Mouse (Mus musculus) hindbrain, embryonic 13.5 days (tissue): ENCODE results near the gene Smco4. TPM values are rescaled to one million over a fixed set of nuclear protein-coding genes. Genes with fewer than 3 reads are reported as not detected.

Experiments used
- ATAC-seq: fragments of 200-750 bp; cut with Nextera tagmentation; 2 replicates; pipeline ENCODE4 v1.8.0; 2017; ENCODE audit warnings: moderate TSS enrichment; ENCODE audit not compliant: low FRiP score
- H3K27ac ChIP-seq: fragments of 300-500 bp; sonication (generic); 2 replicates; pipeline ENCODE4 v1.5.1; 2015; ENCODE audit warnings: inconsistent platforms, mild to moderate bottlenecking, moderate library complexity
- H3K27me3 ChIP-seq: fragments of 300-500 bp; sonication (generic); 2 replicates; pipeline ENCODE4 v1.6.1; 2015; ENCODE audit warnings: mild to moderate bottlenecking, inconsistent platforms
- H3K36me3 ChIP-seq: fragments of 300-500 bp; sonication (generic); 2 replicates; pipeline ENCODE4 v1.6.1; 2015; ENCODE audit warnings: mild to moderate bottlenecking, inconsistent platforms
- H3K4me1 ChIP-seq: fragments of 300-500 bp; sonication (generic); replicated peaks from 2 replicates; pipeline ENCODE4 v1.6.1; 2015; ENCODE audit warnings: inconsistent platforms
- H3K4me2 ChIP-seq: fragments of 300-500 bp; sonication (generic); 2 replicates; pipeline ENCODE4 v1.6.1; 2015; ENCODE audit warnings: inconsistent platforms, mild to moderate bottlenecking, moderate library complexity
- H3K4me3 ChIP-seq: fragments of 300-500 bp; sonication (generic); 2 replicates; pipeline ENCODE4 v1.5.1; 2015; ENCODE audit warnings: mild to moderate bottlenecking, inconsistent platforms
- H3K9ac ChIP-seq: fragments of 300-500 bp; sonication (generic); 2 replicates; pipeline ENCODE4 v1.6.1; 2015; ENCODE audit warnings: mild to moderate bottlenecking, inconsistent platforms
- H3K9me3 ChIP-seq: fragments of 300-500 bp; sonication (generic); 2 replicates; pipeline ENCODE4 v1.6.1; 2016; ENCODE audit warnings: inconsistent platforms
- WGBS: fragments of 180-500 bp; shearing (Covaris S2); methylation state at CpG from one replicate; pipeline ENCODE4 v1.1.7; 2015; 5-methylcytosine and 5-hydroxymethylcytosine counted together
- polyA plus RNA-seq: library from polyadenylated mRNA; unstranded; fragments of >200 nt; fragmentation: Nextera tagmentation; extraction: Ambion mirVana; gene quantifications from 2 replicates; pipeline ENCODE4 v1.2.1, GENCODE M21; 2015

The Smco4 gene
- polyA plus RNA-seq, 1 experiment from 2014 or later, result 1.0 TPM

DNA sequence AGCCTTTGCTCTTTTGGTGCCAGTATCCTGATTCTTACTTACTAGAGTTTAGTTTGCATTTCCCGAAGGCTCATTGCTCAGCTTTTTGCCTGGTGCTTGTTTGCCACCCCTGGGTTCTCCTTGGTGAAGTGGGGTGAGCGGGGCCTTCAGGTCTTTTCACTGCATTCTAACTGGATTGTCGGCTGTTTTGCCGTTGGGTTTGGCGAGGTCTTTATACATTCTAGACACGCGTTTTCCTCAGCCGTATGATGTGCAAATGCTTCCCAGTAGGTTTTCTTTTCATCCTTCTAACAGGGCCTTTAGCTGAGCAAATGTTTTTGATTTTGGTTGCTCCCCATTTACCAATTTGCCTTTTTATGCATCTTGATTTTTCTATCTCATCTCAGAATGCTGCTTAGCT lies 60.1 kb downstream of the Smco4 start:
- Histone ChIP-seq H3K4me3 (no peak overlapping the region), H3K27me3 (no peaks in the 10 kb centered on the region), H3K27ac (no peak overlapping the region), H3K9ac (no peak overlapping the region), H3K4me1 (no peaks in the 10 kb centered on the region), H3K36me3 (no peaks in the 10 kb centered on the region), H3K4me2 (no peak overlapping the region), H3K9me3 (no peaks in the 10 kb centered on the region)
- 69% methylated on average over 8 of the region's 8 CpGs for WGBS
- no peak for ATAC-seq

- H3K27ac ChIP-seq, result no peak overlapping the region
- no peaks in the 10 kb centered on the region for H3K36me3 ChIP-seq
- 74% methylated on average over 3 of the region's 3 CpGs for WGBS
- H3K4me3 ChIP-seq, result no peak overlapping the region
- no peaks in the 10 kb centered on the region for H3K27me3 ChIP-seq
- H3K4me2 ChIP-seq, result no peak overlapping the region
- no peak for ATAC-seq
- no peaks in the 10 kb centered on the region for H3K4me1 ChIP-seq
- H3K9ac ChIP-seq, result no peak overlapping the region
- H3K9me3 ChIP-seq, result no peaks in the 10 kb centered on the region
These were observed 67.2 kb downstream of the Smco4 start for GRCm38 (mm10) chr9:15560451-15560850.

- no peak for ATAC-seq
- 89% methylated on average over 7 of the region's 7 CpGs for WGBS
These were observed 69.1 kb downstream of the Smco4 start for GRCm38 (mm10) chr9:15562353-15562752.

DNA sequence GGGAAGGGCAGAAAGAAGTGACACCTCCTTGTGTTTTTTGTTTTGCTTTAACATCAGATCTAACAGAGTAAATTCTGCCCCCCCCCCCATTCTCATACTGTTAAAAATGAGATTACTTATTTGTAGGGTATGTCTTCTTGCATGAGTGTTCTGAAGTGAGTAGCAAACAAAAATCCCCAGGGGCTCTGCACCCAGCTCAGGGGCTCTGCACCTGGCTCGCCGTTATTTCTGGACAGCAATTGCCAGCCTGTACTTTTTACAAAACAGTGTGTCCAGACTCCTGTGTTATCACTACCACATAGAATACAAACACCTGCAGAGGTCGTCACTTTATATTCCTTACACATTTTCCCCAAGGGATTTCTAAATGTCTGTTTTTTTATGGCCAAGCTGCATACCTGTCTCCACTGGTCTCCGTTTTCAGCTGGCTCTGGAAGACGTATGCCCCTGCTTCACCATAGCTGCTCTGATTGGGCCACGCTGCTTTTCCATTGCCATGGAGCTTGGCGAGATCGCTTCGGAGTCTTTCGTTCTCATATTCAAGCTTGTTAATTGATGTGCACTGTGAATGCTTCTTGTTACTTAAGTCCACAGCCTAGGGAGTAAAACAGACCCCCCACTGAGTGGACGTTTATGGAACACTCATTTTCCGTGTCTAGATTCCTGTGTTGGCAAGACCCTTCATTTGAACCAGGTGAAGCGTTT lies 81.7 kb downstream of the Smco4 start:
- H3K9ac ChIP-seq, result no peak overlapping the region
- no peaks in the 10 kb centered on the region for H3K4me1 ChIP-seq
- H3K27ac ChIP-seq, result no peak overlapping the region
- H3K36me3 ChIP-seq, result no peaks in the 10 kb centered on the region
- WGBS, result 78% methylated on average over 13 of the region's 13 CpGs
- no peaks in the 10 kb centered on the region for H3K27me3 ChIP-seq
- no peak for ATAC-seq
- H3K4me3 ChIP-seq, result no peak overlapping the region
- no peaks in the 10 kb centered on the region for H3K9me3 ChIP-seq
- no peak overlapping the region for H3K4me2 ChIP-seq

More at GRCm38 (mm10) chr9:15562353-15562752, 69.1 kb downstream of the Smco4 start:
- Histone ChIP-seq H3K36me3 (no peaks in the 10 kb centered on the region), H3K9ac (no peak overlapping the region), H3K4me2 (no peak overlapping the region), H3K9me3 (no peaks in the 10 kb centered on the region), H3K27me3 (no peaks in the 10 kb centered on the region), H3K4me1 (no peaks in the 10 kb centered on the region), H3K4me3 (no peak overlapping the region), H3K27ac (no peak overlapping the region)

DNA sequence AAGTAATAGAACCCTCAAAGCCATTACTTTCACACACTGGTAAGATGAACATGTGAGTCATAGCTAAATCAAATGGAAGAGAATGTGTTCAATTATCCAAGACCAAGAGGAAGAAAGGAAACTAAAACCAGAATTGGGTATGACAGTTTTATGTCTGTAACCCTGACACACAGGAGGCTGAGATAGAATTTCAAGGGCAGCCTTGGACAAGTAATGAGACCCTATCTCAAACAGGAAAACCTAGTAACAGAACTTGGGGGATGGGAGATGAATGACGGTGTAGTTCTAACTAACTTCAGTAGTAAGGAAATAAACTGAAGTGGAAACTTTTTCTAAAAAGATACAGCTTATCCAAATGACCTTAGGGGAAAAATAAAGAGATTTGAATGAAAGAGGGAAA lies 85.2 kb downstream of the Smco4 start:
- no peaks in the 10 kb centered on the region for H3K36me3 ChIP-seq
- no peaks in the 10 kb centered on the region for H3K4me1 ChIP-seq
- H3K9ac ChIP-seq, result no peak overlapping the region
- no peaks in the 10 kb centered on the region for H3K9me3 ChIP-seq
- no peak overlapping the region for H3K27ac ChIP-seq
- 80% methylated on average over 1 of the region's 1 CpGs for WGBS
- no peak overlapping the region for H3K4me2 ChIP-seq
- ATAC-seq, result no peak
- H3K27me3 ChIP-seq, result no peaks in the 10 kb centered on the region
- H3K4me3 ChIP-seq, result no peak overlapping the region

DNA sequence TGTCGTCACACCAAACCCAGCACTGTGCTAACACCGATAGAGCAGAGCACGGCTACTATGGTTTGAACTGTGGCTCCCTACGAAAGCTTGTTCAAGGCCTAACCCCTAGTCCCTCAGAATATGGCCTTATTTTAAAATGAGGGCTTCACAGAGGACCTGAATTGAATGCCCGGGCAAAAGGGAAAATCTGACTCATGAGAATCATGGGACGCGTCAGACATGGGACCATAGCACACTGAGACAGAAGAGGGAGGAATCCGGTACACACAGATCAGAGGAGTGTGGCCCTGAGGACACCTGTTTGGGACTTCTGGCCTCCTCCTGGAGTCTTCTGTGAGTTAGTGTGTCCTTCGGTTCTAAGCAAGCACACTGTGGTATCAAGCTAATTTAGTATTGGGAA lies 85.7 kb downstream of the Smco4 start:
- 92% methylated on average over 9 of the region's 9 CpGs for WGBS
- Histone ChIP-seq H3K27me3 (no peaks in the 10 kb centered on the region), H3K9me3 (no peaks in the 10 kb centered on the region), H3K9ac (no peak overlapping the region), H3K27ac (no peak overlapping the region), H3K36me3 (no peaks in the 10 kb centered on the region), H3K4me1 (no peaks in the 10 kb centered on the region), H3K4me3 (no peak overlapping the region), H3K4me2 (no peak overlapping the region)
- no peak for ATAC-seq

DNA sequence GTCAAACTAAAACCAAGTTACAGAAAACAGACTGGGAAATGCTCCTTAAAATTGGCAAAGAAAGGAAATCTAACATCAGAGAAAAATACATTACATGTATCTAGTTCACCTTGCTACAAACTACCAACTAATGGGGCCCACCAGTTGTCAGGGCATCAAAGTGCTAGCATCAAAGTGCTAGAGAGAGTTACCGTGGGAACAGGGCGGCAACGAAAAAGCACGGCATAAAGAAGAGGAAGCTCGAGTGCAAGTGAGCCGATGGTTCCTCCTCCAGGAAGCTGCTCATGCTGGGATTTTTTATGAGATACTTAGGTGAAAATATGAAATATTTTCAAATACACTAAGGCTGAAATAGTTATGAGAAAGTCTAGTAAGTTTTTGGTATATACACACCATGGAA lies 86.9 kb downstream of the Smco4 start:
- ATAC-seq, result no peak
- H3K4me3 ChIP-seq, result no peak overlapping the region
- WGBS, result 62% methylated on average over 6 of the region's 6 CpGs

GRCm38 (mm10) chr9:15582026-15582425 lies 88.8 kb downstream of the Smco4 start:
- no peak for ATAC-seq
- H3K4me3 ChIP-seq, result no peak overlapping the region
- H3K4me2 ChIP-seq, result no peak overlapping the region
- no peaks in the 10 kb centered on the region for H3K4me1 ChIP-seq
- no peak overlapping the region for H3K9ac ChIP-seq
- no peaks in the 10 kb centered on the region for H3K27me3 ChIP-seq
- no peak overlapping the region for H3K27ac ChIP-seq
- no peaks in the 10 kb centered on the region for H3K9me3 ChIP-seq
- H3K36me3 ChIP-seq, result no peaks in the 10 kb centered on the region
- WGBS, result 90% methylated on average over 5 of the region's 5 CpGs

More for the DNA sequence above, 86.9 kb downstream of the Smco4 start:
- Histone ChIP-seq H3K9ac (no peak overlapping the region), H3K4me2 (no peak overlapping the region), H3K27ac (no peak overlapping the region), H3K27me3 (no peaks in the 10 kb centered on the region), H3K4me1 (no peaks in the 10 kb centered on the region), H3K9me3 (no peaks in the 10 kb centered on the region), H3K36me3 (no peaks in the 10 kb centered on the region)

DNA sequence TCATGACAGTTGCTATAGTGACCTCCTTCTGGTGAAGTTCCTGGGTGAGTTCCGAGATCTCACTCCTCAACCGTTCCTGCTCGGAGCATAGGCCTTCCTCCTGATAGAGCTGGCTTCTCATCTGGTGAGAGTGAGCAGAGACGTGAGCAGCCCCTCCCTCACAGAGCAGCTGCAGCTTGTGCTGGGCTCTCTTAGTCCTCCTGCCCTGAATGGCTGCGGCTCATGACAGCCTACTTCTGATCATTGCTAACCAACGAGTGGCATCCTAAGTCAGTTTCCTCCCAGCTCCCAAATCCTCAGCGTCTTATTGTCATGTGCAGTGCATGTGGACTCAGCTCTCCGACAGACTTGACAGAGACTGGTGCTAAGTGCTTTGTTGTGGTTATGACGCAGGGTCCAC lies 91.0 kb downstream of the Smco4 start:
- no peak for ATAC-seq
- no peak overlapping the region for H3K4me2 ChIP-seq
- no peaks in the 10 kb centered on the region for H3K36me3 ChIP-seq
- WGBS, result 88% methylated on average over 9 of the region's 9 CpGs
- no peaks in the 10 kb centered on the region for H3K9me3 ChIP-seq
- no peak overlapping the region for H3K4me3 ChIP-seq
- no peaks in the 10 kb centered on the region for H3K27me3 ChIP-seq
- no peak overlapping the region for H3K27ac ChIP-seq
- no peaks in the 10 kb centered on the region for H3K4me1 ChIP-seq
- H3K9ac ChIP-seq, result no peak overlapping the region

- Histone ChIP-seq H3K4me1 (no peaks in the 10 kb centered on the region), H3K4me3 (no peak overlapping the region), H3K27me3 (no peaks in the 10 kb centered on the region), H3K36me3 (no peaks in the 10 kb centered on the region), H3K27ac (no peak overlapping the region), H3K9me3 (no peaks in the 10 kb centered on the region), H3K9ac (no peak overlapping the region), H3K4me2 (no peak overlapping the region)
- 88% methylated on average over 1 of the region's 1 CpGs for WGBS
- ATAC-seq, result no peak
These were observed 92.7 kb downstream of the Smco4 start for GRCm38 (mm10) chr9:15585956-15586355.

- Histone ChIP-seq H3K4me1 (no peaks in the 10 kb centered on the region), H3K27me3 (no peaks in the 10 kb centered on the region), H3K27ac (no peak overlapping the region), H3K36me3 (no peaks in the 10 kb centered on the region), H3K9me3 (no peaks in the 10 kb centered on the region), H3K9ac (no peak overlapping the region), H3K4me2 (no peak overlapping the region), H3K4me3 (no peak overlapping the region)
- 71% methylated on average over 6 of the region's 6 CpGs for WGBS
- no peak for ATAC-seq
These were observed 94.1 kb downstream of the Smco4 start for GRCm38 (mm10) chr9:15587157-15587854.

GRCm38 (mm10) chr9:15594148-15594547 lies 100.9 kb downstream of the Smco4 start:
- Histone ChIP-seq H3K4me1 (0 out of 2 replicates have a peak, but pooled peaks cover 4% of the 10 kb centered on the region), H3K36me3 (no peaks in the 10 kb centered on the region), H3K27ac (no peak overlapping the region), H3K9me3 (no peaks in the 10 kb centered on the region), H3K9ac (no peak overlapping the region), H3K4me3 (no peak overlapping the region), H3K27me3 (no peaks in the 10 kb centered on the region), H3K4me2 (no peak overlapping the region)
- no peak for ATAC-seq
- 83% methylated on average over 4 of the region's 4 CpGs for WGBS
